Mouse (Mus musculus) fibroblast of lung, adult 2 months (primary cell): ENCODE measurements around the gene Gm9944.

Experiments used
- DNase-seq: peaks from one replicate; pipeline ENCODE4 v3.0.0-alpha.2; 2011; ENCODE audit warnings: low read depth

The Gm9944 gene

DNA sequence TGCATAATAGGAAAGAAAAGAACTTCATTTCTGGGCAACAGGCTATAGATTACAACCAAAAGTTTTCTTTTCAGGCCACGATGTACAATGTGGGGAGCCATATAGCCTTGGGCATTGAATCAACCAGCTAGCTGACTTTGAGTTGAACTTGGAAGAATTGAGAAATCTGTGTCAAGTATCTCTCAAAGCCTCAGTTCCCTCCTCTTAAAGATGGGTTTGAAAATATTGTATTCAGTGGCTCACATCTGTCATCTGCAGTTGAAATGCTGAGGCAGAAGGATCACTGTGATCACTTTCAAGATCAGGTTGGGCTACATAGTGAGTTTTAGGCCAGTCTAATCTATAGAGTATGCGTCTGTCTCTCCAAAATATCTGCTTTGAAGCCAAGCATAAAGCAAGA is at the start of gene Gm9944:
Gene Gm9944 (minus strand): TSS at position 101 of the 400 bp plus-strand sequence.
- no peak for DNase-seq

DNA sequence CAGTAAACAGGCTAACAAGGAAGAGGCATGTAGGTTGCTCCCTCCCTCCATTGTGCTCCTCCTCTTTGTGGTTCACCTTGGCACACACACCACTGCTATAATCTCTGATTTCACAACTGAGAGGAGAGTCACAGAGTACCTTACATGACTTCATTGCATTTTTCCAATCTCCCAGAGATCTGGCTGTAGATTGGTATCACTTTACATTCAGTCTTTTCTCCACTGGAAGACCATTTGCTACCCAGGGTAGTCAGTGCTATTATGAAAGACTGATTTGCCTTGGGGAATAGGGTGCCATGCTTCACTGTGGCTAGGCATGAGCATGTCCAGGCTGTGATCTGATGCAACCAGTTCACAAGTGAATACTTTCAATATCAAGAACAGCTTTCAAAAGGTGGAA is 40.2 kb upstream of the Gm9944 start:
- DNase-seq, result no peak

DNA sequence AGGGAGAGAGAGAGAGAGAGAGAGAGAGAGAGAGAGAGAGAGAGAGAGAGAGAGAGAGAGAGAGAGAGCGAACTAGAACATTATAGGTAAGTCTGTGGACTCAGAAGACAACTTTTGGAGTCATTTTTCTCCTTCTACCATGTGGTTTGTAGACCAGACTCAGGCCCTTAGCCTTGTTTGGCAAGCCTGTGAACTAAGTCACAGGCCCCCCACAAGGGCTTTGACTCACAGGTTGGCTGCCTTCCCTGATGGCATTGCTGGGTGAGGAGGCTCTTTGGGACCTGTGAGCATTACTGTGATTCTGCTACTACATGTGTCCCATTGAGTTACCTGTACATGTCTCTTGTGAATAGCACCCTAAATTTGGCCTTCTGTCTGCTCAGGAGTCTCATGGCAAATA is 15.0 kb upstream of the Gm9944 start:
- DNase-seq, result no peak

DNA sequence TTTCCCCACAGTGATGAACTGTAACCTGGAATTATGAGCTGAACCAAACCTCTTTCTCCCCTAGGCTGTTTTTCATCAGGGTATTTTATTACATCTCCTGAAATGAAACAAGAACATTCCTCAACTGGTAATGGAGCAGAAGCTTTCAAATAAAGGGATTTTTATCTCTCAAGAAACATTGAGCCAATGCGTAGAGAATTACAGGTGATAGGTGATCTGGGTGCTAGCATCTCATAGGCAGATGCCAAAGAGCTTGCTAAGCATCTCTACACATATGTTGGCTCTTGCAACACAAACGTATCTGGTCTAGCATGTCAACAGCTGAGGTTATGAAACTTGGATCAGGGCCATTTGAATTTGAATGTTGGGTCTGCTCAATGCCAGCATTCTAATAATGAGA is 12.1 kb upstream of the Gm9944 start:
- DNase-seq, result no peak

DNA sequence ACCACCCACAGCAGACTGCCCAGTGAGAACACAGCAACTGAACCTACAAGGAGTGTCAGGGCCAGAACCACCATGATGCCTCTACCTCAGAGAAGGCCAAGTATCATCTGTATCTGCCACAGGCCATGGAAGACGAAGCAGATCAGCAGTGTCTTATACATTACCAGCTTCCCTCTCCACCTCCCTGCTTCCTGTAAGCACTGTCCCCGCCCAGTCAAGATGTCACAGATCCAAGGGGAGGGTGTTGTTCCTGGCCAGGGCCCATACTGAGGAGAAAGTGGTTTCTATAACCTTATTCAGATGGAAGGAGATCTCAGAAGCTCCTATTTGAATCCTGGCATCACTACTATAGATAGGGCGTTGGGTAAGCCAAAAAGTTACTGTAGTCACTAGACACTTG is 10.5 kb upstream of the Gm9944 start, which contains the start of gene Aadacl3:
Gene Aadacl3 (minus strand): TSS at position 101 of the 400 bp plus-strand sequence.
- DNase-seq, result no peak

DNA sequence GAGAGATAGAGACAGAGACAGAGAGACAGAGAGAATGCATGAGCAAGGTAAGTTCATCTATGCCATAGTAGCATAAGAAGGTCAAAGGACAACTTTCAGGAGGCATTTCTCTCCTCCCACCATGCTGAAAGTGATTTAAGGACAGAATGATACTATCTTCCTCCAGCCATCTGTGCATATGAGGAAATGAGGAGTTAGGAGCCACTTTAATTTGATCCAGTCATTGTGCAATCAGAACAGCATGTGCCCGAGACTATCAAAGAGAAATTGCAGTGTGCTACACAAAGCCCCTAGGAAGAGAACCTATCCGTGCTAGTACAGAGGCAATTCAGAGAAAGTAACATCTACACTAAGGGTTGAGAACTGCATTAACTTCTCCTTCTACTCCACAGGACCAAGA is 4.6 kb downstream of the Gm9944 start:
- DNase-seq, result no peak

DNA sequence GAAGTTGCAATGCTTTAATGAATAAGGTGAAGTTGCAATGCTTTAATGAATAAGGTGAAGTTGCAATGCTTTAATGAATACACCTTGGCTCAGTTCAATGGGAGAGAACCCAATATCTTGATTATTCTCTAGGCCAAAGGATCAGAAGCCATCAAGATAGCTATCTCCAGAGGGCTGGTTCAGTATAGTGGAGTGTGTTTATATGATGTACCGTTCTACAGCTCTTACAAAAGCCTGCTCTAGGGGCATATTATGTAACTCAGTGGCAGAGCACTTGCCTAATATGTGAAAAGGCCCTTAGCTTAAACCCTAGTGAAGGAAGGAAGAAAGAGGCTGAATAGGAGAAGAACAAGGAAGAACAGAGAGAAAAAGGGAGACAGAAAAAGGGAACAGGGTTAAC is 11.5 kb downstream of the Gm9944 start:
- DNase-seq, result no peak

DNA sequence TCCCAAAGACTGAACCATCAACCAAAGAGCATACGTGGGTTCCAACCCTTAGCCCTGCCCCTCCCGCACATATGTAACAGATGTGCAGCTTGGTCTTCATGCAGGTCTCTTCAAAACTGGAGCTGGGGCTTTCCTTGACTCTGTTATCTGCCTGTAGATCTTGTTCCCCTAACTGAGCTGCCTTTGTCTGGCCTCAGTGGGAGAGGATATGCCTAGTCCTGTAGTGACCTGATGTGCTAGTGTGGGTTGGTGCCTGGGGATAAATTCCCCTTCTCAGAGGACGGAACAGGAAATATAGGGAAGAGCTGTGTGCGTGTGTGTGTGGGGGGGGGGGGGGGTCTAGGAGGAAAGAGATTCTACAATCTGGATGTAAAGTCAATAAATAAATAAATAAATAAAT is 12.0 kb downstream of the Gm9944 start:
- DNase-seq, result no peak

DNA sequence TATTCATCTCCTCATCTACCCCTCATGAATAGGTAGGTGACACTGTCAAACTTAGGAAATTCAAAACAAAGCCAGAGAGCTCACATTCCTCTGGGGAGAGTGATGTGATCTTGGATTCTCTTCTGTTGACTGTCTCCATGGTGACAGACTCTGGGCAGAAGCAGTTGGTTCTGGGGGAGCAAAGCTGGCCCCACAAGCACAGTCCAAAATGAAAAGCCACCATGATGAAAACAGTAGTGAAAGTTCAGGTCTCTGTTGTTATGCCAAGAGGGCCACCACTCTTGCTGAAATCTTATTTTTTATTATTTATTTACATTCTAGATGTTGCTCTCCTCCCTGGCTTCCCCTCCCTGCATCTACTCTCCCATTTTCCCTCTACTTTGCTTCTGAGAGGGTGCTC is 14.4 kb downstream of the Gm9944 start, which contains the start of gene 1700012P22Rik:
Gene 1700012P22Rik (minus strand): TSS at position 101 of the 400 bp plus-strand sequence.
- DNase-seq, result no peak

DNA sequence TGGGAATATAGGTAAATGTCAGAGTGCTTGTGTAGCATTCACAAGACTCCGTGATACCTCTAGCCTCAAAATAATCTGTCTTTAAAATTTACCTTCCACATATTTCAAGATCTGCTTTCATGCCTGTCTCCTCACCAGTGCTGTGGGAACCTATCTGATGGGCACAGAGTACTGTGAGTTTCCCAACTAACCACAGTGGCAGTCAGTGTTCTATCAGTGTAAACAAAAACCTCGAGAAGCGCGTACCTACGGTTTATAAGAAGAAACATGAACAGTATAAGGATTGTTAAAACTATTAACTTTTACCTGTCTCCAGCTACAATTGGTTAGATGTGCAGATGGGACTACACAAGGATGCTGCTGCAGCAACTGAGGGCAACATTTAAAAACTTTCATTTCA is 19.9 kb downstream of the Gm9944 start:
- DNase-seq, result no peak

DNA sequence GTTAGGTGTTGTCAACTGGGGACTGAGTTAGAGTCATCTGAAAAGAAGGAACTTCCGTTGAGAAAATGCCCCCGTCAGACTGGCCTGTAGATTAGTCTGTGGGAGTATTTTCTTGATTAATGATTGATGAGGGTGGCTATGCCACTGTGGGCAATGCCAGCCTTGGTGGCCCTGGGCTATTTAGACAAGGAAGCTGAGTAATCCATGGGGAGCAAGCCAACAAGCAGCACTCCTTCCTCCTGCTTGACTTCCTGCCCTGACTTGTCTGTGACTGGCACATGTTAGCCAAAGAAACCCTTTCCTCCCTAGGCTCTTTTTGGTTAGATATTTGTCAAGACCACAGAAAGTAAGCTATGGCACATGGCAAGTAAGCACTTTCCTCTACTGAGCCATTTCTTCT is 22.4 kb downstream of the Gm9944 start:
- no peak for DNase-seq

DNA sequence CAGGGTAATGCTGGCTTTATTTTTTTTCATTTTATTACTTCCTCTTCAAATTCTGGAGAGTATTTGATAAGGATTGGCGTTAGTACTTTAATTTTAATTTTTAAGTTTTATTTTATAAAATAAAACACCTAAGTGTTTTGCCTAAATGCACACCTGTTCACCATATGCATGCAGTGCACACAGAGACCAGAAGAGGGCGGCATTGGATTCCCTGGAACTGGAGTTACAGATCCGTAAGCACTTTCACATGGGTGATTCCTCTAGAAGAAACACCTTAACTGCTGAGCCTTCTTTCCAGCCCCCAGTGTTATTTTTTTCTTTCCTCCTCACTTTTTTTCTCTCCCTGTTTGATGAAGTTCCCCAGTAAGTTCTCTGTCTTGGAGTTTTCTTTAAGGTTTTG is 24.2 kb downstream of the Gm9944 start:
- DNase-seq, result no peak

DNA sequence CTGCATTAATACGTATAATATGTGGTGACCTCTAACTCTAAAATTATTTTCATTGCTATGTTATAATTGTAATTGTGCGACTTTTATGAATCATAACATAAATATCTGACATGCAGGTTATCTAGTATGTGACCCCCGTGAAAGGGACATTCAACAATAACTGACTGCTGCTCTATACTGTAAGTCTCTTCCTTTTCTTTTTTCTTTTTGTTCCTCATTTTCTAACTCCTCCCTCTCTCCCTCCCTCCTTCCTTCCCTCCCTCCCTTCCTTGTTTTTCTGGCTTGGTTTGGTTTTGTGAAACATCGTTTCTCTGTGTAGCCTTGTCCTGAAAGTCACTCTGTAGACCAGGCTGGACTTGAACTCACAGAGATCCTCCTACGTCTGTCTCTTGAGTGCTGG is 28.5 kb downstream of the Gm9944 start:
- DNase-seq, result no peak

DNA sequence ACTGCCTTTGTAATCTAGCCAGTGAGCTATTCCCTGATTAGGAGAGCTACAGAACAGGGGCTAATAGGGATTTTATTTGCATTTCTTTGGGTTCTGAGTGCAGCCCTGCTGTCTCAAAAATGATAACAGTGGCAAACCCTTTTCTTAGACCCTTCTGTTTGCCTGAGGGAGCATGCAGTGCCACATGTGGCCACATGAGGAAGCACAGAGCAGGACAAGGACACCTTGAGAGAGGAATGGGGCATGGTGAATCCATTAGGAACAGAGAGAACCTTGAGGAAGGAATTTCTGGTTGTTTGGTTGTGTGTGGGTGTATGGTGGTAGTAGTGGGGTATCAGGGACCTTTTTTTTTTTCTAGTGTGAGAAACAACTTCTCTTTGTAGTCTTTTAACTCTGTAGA is 32.5 kb downstream of the Gm9944 start:
- DNase-seq, result no peak

DNA sequence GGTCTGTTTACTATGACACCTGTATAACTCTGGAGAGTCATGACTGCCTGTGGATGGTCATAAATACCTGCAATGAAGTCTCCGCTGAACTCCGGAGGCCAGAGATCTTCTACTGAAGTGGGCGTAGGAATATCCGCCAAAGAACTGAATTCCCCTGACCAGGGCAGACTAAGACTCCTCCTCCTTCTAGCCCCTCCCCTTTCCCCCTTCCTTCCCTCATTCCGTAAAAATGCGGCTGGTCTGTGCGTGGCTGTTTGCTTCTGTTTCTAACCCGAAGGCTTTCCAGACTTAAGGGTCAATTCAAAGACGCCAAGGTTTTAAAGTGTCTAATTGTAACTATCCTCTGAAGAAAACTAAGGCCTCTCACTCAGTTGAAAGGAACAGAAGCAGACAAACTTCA is 44.8 kb downstream of the Gm9944 start, which contains the start of gene Pramef12:
Gene Pramef12 (minus strand): TSS at position 175 of the 400 bp plus-strand sequence.
- no peak for DNase-seq

DNA sequence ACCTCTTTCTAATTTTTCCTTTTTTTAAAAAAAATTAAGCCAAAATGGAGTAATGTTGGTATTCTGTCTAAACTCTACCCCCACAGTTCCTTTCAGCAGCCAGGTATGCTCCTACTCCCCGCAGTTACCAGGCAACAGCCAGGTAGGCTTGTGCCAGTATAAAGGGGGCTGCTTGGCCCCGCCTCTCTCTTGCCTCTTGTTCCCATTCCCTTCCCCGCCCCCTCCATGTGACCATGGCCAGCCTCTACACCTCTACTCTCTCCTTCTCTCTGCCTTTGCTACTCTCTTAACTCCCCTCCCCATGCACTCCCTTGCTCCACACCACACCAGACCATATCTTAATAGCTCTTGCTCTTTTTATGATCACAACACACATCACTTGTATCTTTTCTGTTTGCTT is 46.9 kb downstream of the Gm9944 start:
- no peak for DNase-seq

DNA sequence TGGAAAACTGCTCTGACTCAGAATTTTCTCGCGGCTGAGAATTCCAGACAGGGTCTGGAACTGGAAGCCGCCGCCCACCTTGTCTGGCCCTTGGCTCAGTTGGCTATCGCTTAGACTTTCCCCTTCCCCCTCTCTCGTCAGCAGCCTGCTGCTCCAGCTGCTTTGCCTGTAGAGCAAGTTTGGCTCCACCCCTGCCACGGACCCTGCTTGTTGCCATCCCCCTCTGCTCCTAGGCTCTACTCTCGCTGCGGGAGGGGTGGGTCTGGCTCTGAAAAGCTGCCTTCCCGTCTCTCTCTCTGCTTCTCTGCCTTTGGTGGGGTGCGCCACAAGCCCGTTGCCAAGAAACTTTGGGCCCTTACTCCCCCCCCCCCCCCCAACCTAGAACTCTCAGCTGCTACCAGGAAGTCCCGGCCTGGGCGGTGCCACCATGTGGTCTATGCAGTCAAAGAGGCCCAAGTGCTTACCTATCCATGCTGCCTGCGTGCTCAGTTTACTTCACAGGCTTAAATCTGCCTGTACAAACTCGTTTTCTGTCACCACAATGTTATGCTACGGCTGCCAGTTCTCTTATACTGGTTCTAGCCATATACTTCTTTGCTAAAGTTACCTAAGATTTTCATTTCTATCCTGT is 48.5 kb downstream of the Gm9944 start:
- no peak for DNase-seq
